Mouse (Mus musculus) kidney, embryonic 16.5 days (tissue): ENCODE data around the gene Fbxo46. TPM values are rescaled to one million over a fixed set of nuclear protein-coding genes. Genes with fewer than 3 reads are reported as not detected.

ENCODE experiments used
- ATAC-seq: fragments of 200-750 bp; cut with Nextera tagmentation; 2 replicates; pipeline ENCODE4 v1.8.0; 2017; ENCODE audit warnings: moderate TSS enrichment; ENCODE audit not compliant: low FRiP score, low TSS enrichment
- H3K27ac ChIP-seq: fragments of 300-500 bp; sonication (generic); 2 replicates; pipeline ENCODE4 v1.5.1; 2014; ENCODE audit warnings: low read length
- H3K27me3 ChIP-seq: fragments of 300-500 bp; sonication (generic); 2 replicates; pipeline ENCODE4 v1.6.1; 2014; ENCODE audit warnings: low read length, control low read depth, mixed read lengths; ENCODE audit not compliant: insufficient read depth
- H3K36me3 ChIP-seq: fragments of 300-500 bp; sonication (generic); 2 replicates; pipeline ENCODE4 v1.6.1; 2014; ENCODE audit warnings: low read length, control low read depth, mixed read lengths; ENCODE audit not compliant: insufficient read depth
- H3K4me1 ChIP-seq: fragments of 300-500 bp; sonication (generic); 2 replicates; pipeline ENCODE4 v1.6.1; 2014; ENCODE audit warnings: low read length, control low read depth, mixed read lengths; ENCODE audit not compliant: insufficient read depth
- H3K4me2 ChIP-seq: fragments of 300-500 bp; sonication (generic); replicated peaks from 2 replicates; pipeline ENCODE4 v1.6.1; 2014; ENCODE audit warnings: low read depth, low read length
- H3K4me3 ChIP-seq: fragments of 300-500 bp; sonication (generic); 2 replicates; pipeline ENCODE4 v1.5.1; 2014; ENCODE audit warnings: mild to moderate bottlenecking, low read length
- H3K9ac ChIP-seq: fragments of 300-500 bp; sonication (generic); replicated peaks from 2 replicates; pipeline ENCODE4 v1.6.1; 2014; ENCODE audit warnings: low read length
- H3K9me3 ChIP-seq: fragments of 300-500 bp; sonication (generic); 2 replicates; pipeline ENCODE4 v1.6.1; 2016; ENCODE audit warnings: low read length, control low read depth
- WGBS: fragments of 180-500 bp; shearing (Covaris S2); extraction: QIAGEN DNeasy Blood & Tissue Kit; methylation state at CpG from one replicate; pipeline ENCODE4 v1.1.7; 2014; 5-methylcytosine and 5-hydroxymethylcytosine counted together
- polyA plus RNA-seq: library from polyadenylated mRNA; unstranded; fragments of >200 nt; fragmentation: Nextera tagmentation; extraction: Ambion mirVana; gene quantifications from 2 replicates; pipeline ENCODE4 v1.2.1, GENCODE M21; 2015

The Fbxo46 gene
- polyA plus RNA-seq, 1 experiment from 2014 or later: 18.4 TPM

DNA sequence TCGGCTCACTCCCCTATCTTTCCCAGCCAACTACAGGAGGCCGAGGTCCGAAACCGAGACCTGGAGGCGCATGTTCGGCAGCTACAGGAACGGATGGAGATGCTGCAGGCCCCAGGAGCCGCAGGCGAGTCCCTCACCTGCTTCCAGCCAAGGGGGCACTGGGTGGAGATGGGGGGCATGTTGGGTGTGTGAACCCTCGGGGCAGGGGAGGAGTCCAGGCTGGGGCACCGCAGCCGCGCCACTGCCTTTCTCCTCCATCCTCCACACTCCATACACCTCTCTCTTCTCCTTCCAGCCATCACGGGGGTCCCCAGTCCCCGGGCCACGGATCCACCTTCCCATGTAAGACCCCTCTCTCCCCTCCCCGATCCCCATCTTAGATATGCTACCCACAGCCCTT, 27.7 kb upstream of the Fbxo46 start:
- WGBS: 45% methylated on average over 17 of the region's 17 CpGs
- H3K27me3 ChIP-seq: no peaks in the 10 kb centered on the region
- H3K9me3 ChIP-seq: no peaks in the 10 kb centered on the region
- peaks cover 31% of the 10 kb centered on the region for H3K4me1 ChIP-seq
- H3K4me2 ChIP-seq: peak overlapping the region; percentile 93
- no peak for ATAC-seq
- H3K27ac ChIP-seq: no peak overlapping the region
- H3K9ac ChIP-seq: peak overlapping the region; percentile 65
- peak overlapping the region; percentile 84; the same call in 1 of the 2 replicates for H3K4me3 ChIP-seq
- peaks cover 8% of the 10 kb centered on the region; the same call in 1 of the 2 replicates for H3K36me3 ChIP-seq

DNA sequence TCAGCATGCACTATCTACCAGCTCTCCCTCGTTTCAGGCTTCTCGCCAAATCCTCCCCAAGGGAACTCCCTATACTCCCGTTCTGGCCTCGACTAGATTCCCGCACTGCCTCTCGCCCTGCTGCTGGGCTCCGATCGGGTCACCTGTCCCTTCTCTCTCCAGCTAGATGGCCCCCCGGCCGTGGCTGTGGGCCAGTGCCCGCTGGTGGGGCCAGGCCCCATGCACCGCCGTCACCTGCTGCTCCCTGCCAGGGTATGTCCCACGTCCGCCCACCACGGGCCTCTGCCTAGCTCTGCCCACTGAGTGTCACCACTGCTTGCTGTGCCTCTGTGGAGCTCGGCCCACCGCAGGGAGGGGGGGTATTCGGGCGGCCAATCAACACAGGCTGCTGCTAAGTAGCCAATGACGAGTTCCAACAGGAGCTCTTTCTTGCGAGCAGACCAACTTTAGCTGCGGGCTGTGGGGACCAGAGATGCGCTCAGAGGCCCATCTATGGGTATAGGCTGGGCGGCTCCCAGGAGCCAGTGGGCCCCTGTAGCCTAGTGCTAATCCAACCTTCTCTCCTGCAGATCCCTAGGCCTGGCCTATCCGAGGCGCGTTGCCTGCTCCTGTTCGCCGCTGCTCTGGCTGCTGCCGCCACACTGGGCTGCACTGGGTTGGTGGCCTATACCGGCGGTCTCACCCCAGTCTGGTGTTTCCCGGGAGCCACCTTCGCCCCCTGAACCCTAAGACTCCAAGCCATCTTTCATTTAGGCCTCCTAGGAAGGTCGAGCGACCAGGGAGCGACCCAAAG, 27.1 kb upstream of the Fbxo46 start:
- H3K27me3 ChIP-seq: no peaks in the 10 kb centered on the region
- ATAC-seq: peak; percentile 54

DNA sequence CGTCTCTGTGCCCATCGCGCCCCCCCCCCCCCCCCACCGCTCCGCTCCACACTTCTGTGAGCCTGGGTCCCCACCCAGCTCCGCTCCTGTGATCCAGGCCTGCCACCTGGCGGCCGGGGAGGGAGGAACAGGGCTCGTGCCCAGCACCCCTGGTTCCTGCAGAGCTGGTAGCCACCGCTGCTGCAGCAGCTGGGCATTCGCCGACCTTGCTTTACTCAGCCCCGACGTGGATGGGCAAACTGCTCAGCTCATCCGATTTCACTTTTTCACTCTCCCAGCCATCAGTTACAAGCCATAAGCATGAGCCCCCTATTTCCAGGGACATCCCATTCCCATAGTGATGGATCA, 26.5 kb upstream of the Fbxo46 start:
- H3K9ac ChIP-seq: peak overlapping the region; percentile 65
- H3K4me3 ChIP-seq: peak overlapping the region; percentile 84
- H3K9me3 ChIP-seq: no peaks in the 10 kb centered on the region
- peaks cover 38% of the 10 kb centered on the region for H3K4me1 ChIP-seq
- H3K4me2 ChIP-seq: peak overlapping the region; percentile 93
- peak; percentile 57 for ATAC-seq
- peaks cover 13% of the 10 kb centered on the region; the same call in 1 of the 2 replicates for H3K36me3 ChIP-seq
- peak overlapping the region; percentile 89 for H3K27ac ChIP-seq
- 2% methylated on average over 15 of the region's 15 CpGs for WGBS
- H3K27me3 ChIP-seq: no peaks in the 10 kb centered on the region

More for the DNA sequence above, 27.1 kb upstream of the Fbxo46 start:
- H3K4me2 ChIP-seq: peak overlapping the region; percentile 93
- H3K27ac ChIP-seq: peak overlapping the region; percentile 89
- no peaks in the 10 kb centered on the region for H3K9me3 ChIP-seq
- H3K4me1 ChIP-seq: peaks cover 38% of the 10 kb centered on the region
- H3K9ac ChIP-seq: peak overlapping the region; percentile 65
- H3K4me3 ChIP-seq: peak overlapping the region; percentile 84
- H3K36me3 ChIP-seq: peaks cover 14% of the 10 kb centered on the region; the same call in 1 of the 2 replicates
- WGBS: 6% methylated on average over 38 of the region's 38 CpGs

DNA sequence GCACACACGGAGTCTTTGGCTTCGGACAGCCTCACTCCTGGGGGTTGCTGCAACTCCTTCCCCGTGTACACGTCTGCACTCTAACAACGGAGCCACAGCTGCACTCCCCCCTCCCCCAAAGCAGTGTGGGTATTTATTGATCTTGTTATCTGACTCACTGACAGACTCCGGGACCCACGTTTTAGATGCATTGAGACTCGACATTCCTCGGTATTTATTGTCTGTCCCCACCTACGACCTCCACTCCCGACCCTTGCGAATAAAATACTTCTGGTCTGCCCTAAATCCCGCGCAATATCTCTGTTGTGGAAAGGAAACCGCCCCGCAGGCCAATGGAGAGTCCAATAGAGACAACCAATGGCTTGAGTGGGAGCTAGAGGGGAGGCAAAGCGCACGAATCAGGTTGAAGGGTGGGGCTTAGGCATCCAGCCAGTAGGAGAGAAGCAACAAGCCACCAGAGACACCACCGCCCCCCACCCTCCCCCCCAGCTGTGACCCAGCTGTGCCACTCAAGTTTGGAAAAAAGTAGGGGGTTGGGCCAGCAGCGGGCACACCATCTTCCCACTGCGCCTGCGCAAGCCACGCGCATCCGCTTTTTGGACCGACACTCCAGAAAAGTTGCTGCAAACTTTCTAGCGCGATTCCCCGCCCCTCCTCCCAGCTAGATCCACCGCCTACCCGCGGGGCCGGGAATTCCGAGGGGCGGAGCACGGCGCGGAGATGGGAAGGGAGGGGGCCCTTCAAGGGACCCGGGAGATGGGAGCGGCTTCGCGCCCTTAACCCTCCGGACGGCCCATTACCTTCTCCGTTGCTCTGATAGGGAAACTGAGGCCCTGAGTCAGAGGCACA, 25.9 kb upstream of the Fbxo46 start:
- under 1% methylated on average over 45 of the region's 45 CpGs for WGBS
- peak overlapping the region; percentile 93 for H3K4me2 ChIP-seq
- peak overlapping the region; percentile 93 for H3K9ac ChIP-seq
- H3K27ac ChIP-seq: peak overlapping the region; percentile 99
- H3K9me3 ChIP-seq: no peaks in the 10 kb centered on the region
- peaks cover 11% of the 10 kb centered on the region; the same call in 1 of the 2 replicates for H3K36me3 ChIP-seq
- ATAC-seq: peak; percentile 87
- peak overlapping the region; percentile 84 for H3K4me3 ChIP-seq
- H3K4me1 ChIP-seq: peaks cover 38% of the 10 kb centered on the region
- H3K27me3 ChIP-seq: no peaks in the 10 kb centered on the region

DNA sequence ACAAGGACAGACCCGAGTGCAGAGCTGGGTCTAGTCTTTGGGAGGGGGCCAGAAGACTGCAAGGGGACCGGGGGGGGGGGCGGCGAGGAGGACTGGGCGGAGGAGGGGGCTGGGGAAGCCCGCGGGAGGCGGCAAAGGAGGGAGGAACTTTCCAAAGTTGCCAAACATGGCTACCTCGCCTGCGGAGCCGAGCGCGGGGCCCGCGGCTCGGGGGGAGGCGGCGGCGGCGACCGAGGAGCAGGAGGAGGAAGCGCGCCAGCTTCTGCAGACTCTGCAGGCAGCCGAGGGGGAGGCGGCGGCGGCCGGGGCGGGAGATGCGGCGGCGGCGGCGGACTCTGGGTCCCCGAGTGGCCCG, 25.2 kb upstream of the Fbxo46 start, which contains the start of gene Six5:
Gene Six5 (plus strand): TSS at position 124 of the 355 bp plus-strand sequence.
- no peaks in the 10 kb centered on the region for H3K9me3 ChIP-seq
- peak within 1 kb of the TSS; percentile 93 for H3K4me2 ChIP-seq
- H3K27me3 ChIP-seq: no peaks in the 10 kb centered on the region
- ATAC-seq: no peak
- peaks cover 10% of the 10 kb centered on the region; the same call in 1 of the 2 replicates for H3K36me3 ChIP-seq
- H3K27ac ChIP-seq: peak within 1 kb of the TSS; percentile 99
- H3K4me1 ChIP-seq: peaks cover 38% of the 10 kb centered on the region
- WGBS: 0% methylated on average over 9 of the region's 36 CpGs
- H3K4me3 ChIP-seq: peak within 1 kb of the TSS; percentile 84
- H3K9ac ChIP-seq: peak within 1 kb of the TSS; percentile 93

DNA sequence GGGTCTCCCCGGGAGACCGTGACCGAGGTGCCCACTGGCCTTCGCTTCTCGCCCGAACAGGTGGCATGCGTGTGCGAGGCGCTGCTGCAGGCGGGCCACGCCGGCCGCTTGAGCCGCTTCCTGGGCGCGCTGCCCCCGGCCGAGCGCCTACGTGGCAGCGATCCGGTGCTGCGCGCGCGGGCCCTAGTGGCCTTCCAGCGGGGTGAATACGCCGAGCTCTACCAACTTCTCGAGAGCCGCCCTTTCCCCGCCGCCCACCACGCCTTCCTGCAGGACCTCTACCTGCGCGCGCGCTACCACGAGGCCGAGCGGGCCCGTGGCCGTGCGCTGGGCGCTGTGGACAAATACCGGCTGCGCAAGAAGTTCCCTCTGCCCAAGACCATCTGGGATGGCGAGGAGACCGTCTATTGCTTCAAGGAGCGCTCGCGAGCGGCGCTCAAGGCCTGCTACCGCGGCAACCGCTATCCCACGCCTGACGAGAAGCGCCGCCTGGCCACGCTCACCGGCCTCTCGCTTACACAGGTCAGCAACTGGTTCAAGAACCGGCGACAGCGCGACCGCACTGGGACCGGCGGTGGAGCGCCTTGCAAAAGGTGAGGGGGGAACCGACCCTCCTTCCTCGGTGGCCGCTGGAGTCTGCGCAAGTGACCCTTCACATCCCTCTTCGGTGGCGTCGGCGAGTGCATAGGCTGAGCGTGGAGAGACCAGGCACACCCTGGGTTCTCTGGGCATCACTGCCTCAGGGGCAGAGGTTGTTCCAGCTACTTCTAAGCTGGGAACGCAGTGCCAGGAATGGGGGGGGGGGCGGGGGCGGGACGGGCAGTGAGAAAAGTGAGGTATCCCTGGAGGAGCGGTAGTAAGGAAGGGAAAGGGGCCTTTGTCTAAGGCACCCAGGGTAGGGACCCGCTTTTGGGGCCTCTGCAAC, 24.6 kb upstream of the Fbxo46 start:
- Histone ChIP-seq H3K4me2 (peak overlapping the region; percentile 93), H3K4me3 (peak overlapping the region; percentile 84), H3K27ac (peak overlapping the region; percentile 99), H3K27me3 (no peaks in the 10 kb centered on the region), H3K36me3 (peaks cover 10% of the 10 kb centered on the region; the same call in 1 of the 2 replicates), H3K9ac (peak overlapping the region; percentile 93), H3K9me3 (no peaks in the 10 kb centered on the region), H3K4me1 (peaks cover 38% of the 10 kb centered on the region)
- ATAC-seq: no peak; the same call in 1 of the 2 replicates
- under 1% methylated on average over 86 of the region's 87 CpGs for WGBS

DNA sequence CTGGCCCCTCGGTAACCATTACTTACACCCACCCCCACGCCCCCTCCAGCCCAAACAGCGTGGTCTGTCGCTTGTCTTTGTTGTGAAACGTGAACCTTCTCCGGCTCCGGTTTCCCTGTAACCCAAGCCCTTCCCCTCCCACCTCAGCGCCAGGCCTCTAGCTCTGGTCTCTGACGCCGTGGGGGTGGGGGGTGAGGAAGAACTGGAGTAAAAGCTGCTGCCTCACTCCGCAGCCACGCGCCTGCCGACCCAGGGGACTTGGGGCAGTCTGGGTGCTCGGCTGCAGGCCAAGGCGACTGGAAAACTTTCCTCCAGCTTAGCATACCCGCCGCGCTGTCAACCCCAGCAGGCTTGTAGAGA, 23.9 kb upstream of the Fbxo46 start:
- peak; percentile 14; the same call in 1 of the 2 replicates for ATAC-seq
- H3K27me3 ChIP-seq: no peaks in the 10 kb centered on the region
- peak overlapping the region; percentile 93 for H3K4me2 ChIP-seq
- H3K36me3 ChIP-seq: peaks cover 10% of the 10 kb centered on the region; the same call in 1 of the 2 replicates
- H3K9me3 ChIP-seq: no peaks in the 10 kb centered on the region
- under 1% methylated on average over 19 of the region's 19 CpGs for WGBS
- H3K4me3 ChIP-seq: peak overlapping the region; percentile 84
- peak overlapping the region; percentile 99 for H3K27ac ChIP-seq
- peaks cover 38% of the 10 kb centered on the region for H3K4me1 ChIP-seq
- H3K9ac ChIP-seq: peak overlapping the region; percentile 93

DNA sequence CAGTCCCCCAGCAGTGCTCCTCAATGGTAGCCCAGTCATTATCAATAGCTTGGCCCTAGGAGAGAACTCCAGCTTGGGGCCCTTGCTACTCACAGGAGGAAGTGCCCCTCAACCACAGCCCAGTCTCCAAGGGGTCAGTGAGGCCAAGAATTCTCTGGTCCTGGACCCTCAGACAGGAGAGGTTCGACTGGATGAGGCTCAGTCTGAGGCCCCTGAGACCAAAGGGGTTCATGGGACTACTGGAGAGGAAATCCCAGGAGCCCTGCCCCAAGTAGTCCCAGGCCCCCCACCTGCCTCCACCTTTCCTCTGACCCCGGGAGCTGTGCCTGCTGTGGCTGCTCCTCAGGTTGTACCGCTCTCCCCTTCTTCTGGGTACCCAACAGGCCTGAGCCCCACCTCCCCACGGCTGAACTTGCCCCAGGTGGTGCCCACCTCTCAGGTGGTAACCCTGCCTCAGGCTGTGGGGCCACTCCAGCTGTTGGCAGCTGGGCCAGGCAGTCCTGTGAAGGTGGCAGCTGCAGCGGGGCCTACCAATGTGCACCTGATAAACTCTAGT, 23.2 kb upstream of the Fbxo46 start:
- Histone ChIP-seq H3K4me3 (peak overlapping the region; percentile 84), H3K27me3 (no peaks in the 10 kb centered on the region), H3K4me2 (peak overlapping the region; percentile 93), H3K27ac (peak overlapping the region; percentile 99), H3K9ac (peak overlapping the region; percentile 93), H3K4me1 (peaks cover 38% of the 10 kb centered on the region), H3K36me3 (peaks cover 10% of the 10 kb centered on the region; the same call in 1 of the 2 replicates), H3K9me3 (no peaks in the 10 kb centered on the region)
- WGBS: 47% methylated on average over 5 of the region's 5 CpGs
- ATAC-seq: no peak

DNA sequence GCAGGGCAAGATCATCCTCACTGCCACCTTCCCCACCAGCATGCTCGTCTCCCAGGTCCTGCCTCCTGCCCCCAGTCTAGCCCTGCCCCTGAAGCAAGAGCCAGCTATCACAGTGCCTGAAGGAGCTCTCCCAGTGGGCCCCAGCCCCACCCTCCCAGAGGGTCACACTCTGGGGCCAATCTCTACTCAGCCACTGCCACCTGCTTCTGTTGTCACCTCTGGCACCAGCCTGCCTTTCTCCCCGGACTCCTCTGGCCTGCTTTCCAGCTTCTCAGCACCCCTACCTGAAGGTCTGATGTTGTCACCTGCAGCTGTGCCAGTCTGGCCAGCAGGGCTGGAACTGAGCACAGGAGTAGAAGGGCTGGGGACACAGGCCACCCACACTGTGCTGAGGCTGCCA, 22.4 kb upstream of the Fbxo46 start:
- H3K4me3 ChIP-seq: no peak overlapping the region
- peaks cover 31% of the 10 kb centered on the region for H3K4me1 ChIP-seq
- no peaks in the 10 kb centered on the region for H3K9me3 ChIP-seq
- WGBS: 52% methylated on average over 2 of the region's 2 CpGs
- H3K4me2 ChIP-seq: peak overlapping the region; percentile 93; the same call in 1 of the 2 replicates
- H3K27ac ChIP-seq: no peak overlapping the region
- H3K9ac ChIP-seq: no peak overlapping the region
- no peaks in the 10 kb centered on the region for H3K27me3 ChIP-seq
- no peak for ATAC-seq
- H3K36me3 ChIP-seq: peaks cover 10% of the 10 kb centered on the region; the same call in 1 of the 2 replicates
